Mouse (Mus musculus): ENCODE results near the gene Slc17a7.
A peak's percentile ranks its signal among the peaks of the same experiment; 100 is the strongest.
"Not testable (repeated sequence)": the region's sequence is repeated elsewhere in the genome, so short reads cannot be mapped to it uniquely, and the experiment has no call there.

Slc17a7 gene

GRCm38 (mm10) chr7:45163735-45164490, at the start of gene Slc17a7:
TSS of gene Slc17a7 (plus strand) at chr7:45163949.
- no peak for DNase-seq (ENCODE audit: low read depth, low spot score)

DNA sequence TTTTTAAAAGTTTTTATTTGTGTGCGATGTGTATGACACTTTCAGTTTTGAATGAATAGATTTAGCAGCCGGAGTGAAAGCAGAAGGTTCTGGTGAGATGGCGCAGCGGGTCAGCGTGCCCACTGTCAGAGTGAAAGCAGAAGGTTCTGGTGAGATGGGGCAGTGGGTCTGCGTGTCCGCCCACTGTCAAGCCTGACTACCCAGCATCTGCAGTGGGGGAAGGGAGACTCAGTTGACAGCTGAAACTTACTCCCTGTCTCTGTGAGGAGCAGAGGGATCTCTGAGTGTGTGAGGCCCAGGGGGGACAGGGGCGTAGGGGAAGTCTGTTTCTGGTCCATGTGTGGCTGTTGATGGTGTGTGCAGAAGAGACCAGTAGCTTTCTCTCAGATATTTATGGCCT, 46.2 kb upstream of the Slc17a7 start:
- DNase-seq (ENCODE audit: low read depth, low spot score): no peak

DNA sequence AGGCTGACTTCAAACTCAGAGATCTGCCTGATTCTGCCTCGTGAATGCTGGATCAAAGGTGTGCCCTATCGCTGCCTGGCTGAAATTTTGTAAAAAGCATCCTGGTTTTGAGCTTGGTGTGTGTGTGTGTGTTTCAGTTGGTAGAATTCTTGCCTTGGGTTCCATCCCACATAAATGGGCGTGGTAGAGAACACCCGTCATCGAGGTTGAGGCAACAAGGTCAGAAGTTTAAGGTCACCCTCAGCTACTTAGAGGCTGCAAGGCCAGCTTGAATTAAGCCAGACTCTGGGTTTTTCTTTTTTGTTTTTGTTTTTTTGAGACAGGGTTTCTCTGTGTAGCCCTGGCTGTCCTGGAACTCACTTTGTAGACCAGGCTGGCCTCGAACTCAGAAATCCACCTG, 45.4 kb upstream of the Slc17a7 start:
- no peak for DNase-seq (ENCODE audit: low read depth, low spot score)

GRCm38 (mm10) chr7:45119780-45120709, 43.7 kb upstream of the Slc17a7 start:
- no peak for DNase-seq (ENCODE audit: low read depth, low spot score)

GRCm38 (mm10) chr7:45121404-45121803, 42.3 kb upstream of the Slc17a7 start:
- no peak for DNase-seq (ENCODE audit: low read depth, low spot score)

DNA sequence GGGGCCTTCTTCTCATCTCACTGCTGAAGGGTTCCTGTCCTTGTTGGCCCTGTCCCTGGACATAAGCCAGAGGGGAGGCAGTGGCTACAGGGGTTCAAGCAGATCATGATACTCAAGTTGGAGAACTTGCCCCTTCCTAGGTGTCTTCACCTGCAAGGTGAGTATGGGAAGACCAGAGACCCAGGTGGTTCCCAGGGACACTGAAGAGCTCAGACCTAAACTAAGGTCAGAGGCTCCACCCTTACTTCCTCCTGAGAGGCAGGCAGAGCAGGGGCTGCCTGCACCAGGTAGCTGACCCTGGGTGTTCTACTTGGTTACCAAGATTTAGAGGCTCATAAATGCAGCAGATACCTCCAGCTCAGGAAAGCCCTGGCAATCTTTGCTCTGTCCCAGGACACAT, 41.8 kb upstream of the Slc17a7 start:
- DNase-seq (ENCODE audit: low read depth, low spot score): no peak

GRCm38 (mm10) chr7:45122561-45123185, 41.1 kb upstream of the Slc17a7 start:
- no peak for DNase-seq (ENCODE audit: low read depth, low spot score)

GRCm38 (mm10) chr7:45123186-45123570, 40.6 kb upstream of the Slc17a7 start:
- DNase-seq (ENCODE audit: low read depth, low spot score): no peak

GRCm38 (mm10) chr7:45124224-45125143, 39.3 kb upstream of the Slc17a7 start, which contains the start of gene Rps11:
TSS of gene Rps11 (minus strand) at chr7:45124439.
- DNase-seq (ENCODE audit: low read depth, low spot score): peak; percentile 100

DNA sequence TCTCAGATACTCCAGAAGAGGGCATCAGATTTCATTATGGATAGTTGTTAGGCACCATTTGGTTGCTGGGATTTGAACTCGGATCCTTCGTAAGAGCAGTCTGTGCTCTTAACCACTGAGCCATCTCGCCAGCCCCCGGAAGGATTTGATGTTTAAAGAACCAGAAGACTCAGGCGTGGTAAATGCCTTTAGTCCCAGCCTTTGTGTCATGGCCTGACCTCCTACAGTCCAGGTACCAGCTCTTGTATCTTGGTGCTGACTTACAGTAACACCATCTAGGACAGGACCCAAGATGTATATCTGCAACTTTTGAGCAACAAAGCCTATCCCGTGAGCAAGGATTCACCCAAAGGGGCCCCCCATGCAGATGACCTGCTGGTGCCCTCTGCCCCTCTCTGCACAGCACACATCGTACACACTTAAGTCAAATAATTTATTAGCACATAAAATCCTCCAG, 38.6 kb upstream of the Slc17a7 start:
- DNase-seq (ENCODE audit: low read depth, low spot score): no peak

- not testable (repeated sequence) for DNase-seq (ENCODE audit: low read depth, low spot score)
These were observed 38.1 kb upstream of the Slc17a7 start for GRCm38 (mm10) chr7:45125649-45126048.

- no peak for DNase-seq (ENCODE audit: low read depth, low spot score)
These were observed 37.5 kb upstream of the Slc17a7 start for GRCm38 (mm10) chr7:45126147-45126843.

- DNase-seq (ENCODE audit: low read depth, low spot score): no peak
These were observed 36.7 kb upstream of the Slc17a7 start for GRCm38 (mm10) chr7:45126844-45127699.

DNA sequence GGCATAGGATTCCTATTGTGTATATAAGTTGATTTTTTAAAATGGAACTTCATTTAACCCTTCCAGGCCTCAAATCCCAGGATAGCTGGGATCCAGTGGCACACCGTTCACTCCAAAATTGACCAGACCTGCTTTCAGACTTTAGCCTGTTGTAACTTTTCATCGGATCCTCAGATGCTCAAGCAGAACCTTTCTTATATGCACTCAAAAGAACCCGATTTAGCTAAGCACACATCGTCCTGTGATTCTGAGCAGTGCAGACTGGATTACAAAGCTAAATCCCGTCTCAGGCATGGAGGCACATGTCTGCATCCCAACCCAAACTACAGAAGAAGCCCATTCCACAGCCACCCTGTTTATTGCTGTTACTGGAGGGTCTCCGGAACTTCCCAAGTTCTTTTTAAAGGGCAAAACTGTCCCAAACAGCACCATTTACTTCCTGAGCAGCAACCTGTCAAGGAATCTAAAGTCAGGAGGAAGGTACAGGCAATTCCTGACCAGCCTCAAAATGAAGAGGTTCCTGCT, 36.0 kb upstream of the Slc17a7 start:
- DNase-seq (ENCODE audit: low read depth, low spot score): no peak

DNA sequence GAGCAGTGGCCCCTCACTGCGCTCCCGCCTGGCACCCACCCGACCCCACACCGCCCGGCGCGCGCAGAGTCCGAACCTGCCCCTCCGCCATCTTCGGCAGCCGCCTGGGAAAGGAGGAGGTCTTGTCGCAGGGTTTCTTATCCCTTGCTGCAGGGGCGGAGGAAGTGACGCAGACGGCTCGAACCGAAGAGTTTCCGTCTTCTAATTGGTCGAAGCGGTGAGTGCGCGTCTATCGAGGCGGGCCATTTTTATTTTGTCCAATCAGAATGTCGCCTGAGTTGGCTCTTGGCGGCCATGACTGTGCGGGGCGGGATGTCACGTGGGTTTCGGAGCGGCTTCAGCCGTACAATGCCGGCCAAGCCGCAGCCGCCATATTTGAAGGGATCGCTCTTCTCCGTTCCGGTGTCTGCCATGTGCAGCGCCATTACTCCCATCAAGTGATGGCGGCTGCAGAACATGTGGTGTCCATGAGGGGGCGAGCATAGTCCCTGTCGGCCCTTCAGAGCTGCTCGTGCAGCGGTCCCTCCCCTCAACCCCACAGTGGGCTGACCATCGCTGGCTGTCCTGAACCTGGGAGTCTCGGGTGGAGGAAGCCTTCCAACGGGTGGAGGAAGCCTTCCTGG, 35.0 kb upstream of the Slc17a7 start, which contains the start of gene Rpl13a:
Gene Rpl13a (minus strand): TSS at position 138 of the 623 bp plus-strand sequence.
- peak; percentile 99 for DNase-seq (ENCODE audit: low read depth, low spot score)

- no peak for DNase-seq (ENCODE audit: low read depth, low spot score)
These were observed 34.4 kb upstream of the Slc17a7 start for GRCm38 (mm10) chr7:45129318-45129717.

GRCm38 (mm10) chr7:45129776-45130512, 33.8 kb upstream of the Slc17a7 start:
- no peak for DNase-seq (ENCODE audit: low read depth, low spot score)

GRCm38 (mm10) chr7:45131850-45132249, 31.9 kb upstream of the Slc17a7 start:
- no peak for DNase-seq (ENCODE audit: low read depth, low spot score)

Measured in telencephalon, adult 2 months (tissue).